Mouse (Mus musculus) liver, postnatal 0 days (tissue): ENCODE measurements around the gene Tas2r134. TPM values are rescaled to one million over a fixed set of nuclear protein-coding genes. Genes with fewer than 3 reads are reported as not detected.
A peak's percentile ranks its signal among the peaks of the same experiment; 100 is the strongest.

Experiments
- ATAC-seq: fragments of 200-750 bp; cut with Nextera tagmentation; 2 replicates; pipeline ENCODE4 v1.8.0; 2017; ENCODE audit warnings: mild to moderate bottlenecking, moderate library complexity
- DNase-seq: peaks from one replicate; pipeline ENCODE4 v3.0.0-alpha.2; 2016
- H3K27ac ChIP-seq: fragments of 300-500 bp; sonication (generic); 2 replicates; pipeline ENCODE4 v1.5.1; 2014; ENCODE audit warnings: antibody characterized with exemption, moderate library complexity, mild to moderate bottlenecking, low read depth
- H3K27me3 ChIP-seq: fragments of 300-500 bp; sonication (generic); 2 replicates; pipeline ENCODE4 v1.6.1; 2014; ENCODE audit warnings: low read length, control low read depth, mixed read lengths; ENCODE audit not compliant: insufficient read depth
- H3K36me3 ChIP-seq: fragments of 300-500 bp; sonication (generic); replicated peaks from 2 replicates; pipeline ENCODE4 v1.6.1; 2014; ENCODE audit warnings: mild to moderate bottlenecking, control low read depth, low read length, moderate library complexity, mixed read lengths; ENCODE audit not compliant: insufficient read depth
- H3K4me1 ChIP-seq: fragments of 300-500 bp; sonication (generic); 2 replicates; pipeline ENCODE4 v1.6.1; 2014; ENCODE audit warnings: antibody characterized with exemption, mild to moderate bottlenecking, control low read depth; ENCODE audit not compliant: insufficient read depth
- H3K4me2 ChIP-seq: fragments of 300-500 bp; sonication (generic); 2 replicates; pipeline ENCODE4 v1.6.1; 2014; ENCODE audit warnings: low read depth, mild to moderate bottlenecking, low read length, moderate library complexity, mixed read lengths
- H3K4me3 ChIP-seq: fragments of 300-500 bp; sonication (generic); 2 replicates; pipeline ENCODE4 v1.5.1; 2014; ENCODE audit warnings: low read depth, low read length
- H3K9ac ChIP-seq: fragments of 300-500 bp; sonication (generic); replicated peaks from 2 replicates; pipeline ENCODE4 v1.6.1; 2014; ENCODE audit warnings: mild to moderate bottlenecking, moderate library complexity
- H3K9me3 ChIP-seq: fragments of 300-500 bp; sonication (generic); 2 replicates; pipeline ENCODE4 v1.6.1; 2016; ENCODE audit warnings: mild to moderate bottlenecking, control low read depth, low read length, mixed read lengths
- CTCF ChIP-seq: sonication (generic); IDR thresholded peaks from 2 replicates; pipeline ENCODE4 v1.5.1; 2016; ENCODE audit warnings: antibody characterized with exemption, low read depth
- EP300 ChIP-seq: IDR thresholded peaks from 2 replicates; pipeline ENCODE4 v1.6.1; 2016; ENCODE audit warnings: antibody characterized with exemption, low read depth, mild to moderate bottlenecking
- WGBS: fragments of 180-500 bp; shearing (Covaris S2); extraction: QIAGEN DNeasy Blood & Tissue Kit; methylation state at CpG from one replicate; pipeline ENCODE4 v1.1.7; 2014; ENCODE audit not compliant: insufficient replicate concordance; 5-methylcytosine and 5-hydroxymethylcytosine counted together
- polyA plus RNA-seq: library from polyadenylated mRNA; unstranded; fragments of >200 nt; fragmentation: Nextera tagmentation; extraction: Ambion mirVana; gene quantifications from 2 replicates; pipeline ENCODE4 v1.2.1, GENCODE M21; 2015

The Tas2r134 gene
- polyA plus RNA-seq, 1 experiment from 2014 or later, result not detected

GRCm38 (mm10) chr2:51613716-51614115 lies 13.6 kb upstream of the Tas2r134 start:
- ATAC-seq, result no peak
- Histone ChIP-seq H3K27ac (no peak overlapping the region), H3K36me3 (no peaks in the 10 kb centered on the region), H3K9me3 (no peaks in the 10 kb centered on the region), H3K27me3 (no peaks in the 10 kb centered on the region), H3K9ac (no peak overlapping the region), H3K4me2 (no peak overlapping the region), H3K4me3 (no peak overlapping the region), H3K4me1 (no peaks in the 10 kb centered on the region)
- DNase-seq, result no peak
- TF ChIP-seq CTCF, result no peak
- TF ChIP-seq EP300, result no peak
- 65% methylated on average over 4 of the region's 4 CpGs for WGBS

- TF ChIP-seq CTCF, result no peak
- TF ChIP-seq EP300, result no peak
- 82% methylated on average over 2 of the region's 2 CpGs for WGBS
Observed at GRCm38 (mm10) chr2:51621931-51622330, 5.4 kb upstream of the Tas2r134 start.

GRCm38 (mm10) chr2:51626007-51626406 lies 1.3 kb upstream of the Tas2r134 start:
- 54% methylated on average over 3 of the region's 3 CpGs for WGBS
- TF ChIP-seq EP300 (no peak), CTCF (no peak)
- no peaks in the 10 kb centered on the region for H3K9me3 ChIP-seq
- no peaks in the 10 kb centered on the region for H3K4me1 ChIP-seq
- H3K4me2 ChIP-seq, result no peak overlapping the region
- H3K36me3 ChIP-seq, result no peaks in the 10 kb centered on the region
- no peak for DNase-seq
- H3K9ac ChIP-seq, result no peak overlapping the region
- ATAC-seq, result no peak
- H3K27ac ChIP-seq, result no peak overlapping the region
- H3K27me3 ChIP-seq, result no peaks in the 10 kb centered on the region
- H3K4me3 ChIP-seq, result no peak overlapping the region

More at GRCm38 (mm10) chr2:51621931-51622330, 5.4 kb upstream of the Tas2r134 start:
- ATAC-seq, result no peak
- H3K27me3 ChIP-seq, result no peaks in the 10 kb centered on the region
- no peaks in the 10 kb centered on the region for H3K36me3 ChIP-seq
- H3K4me1 ChIP-seq, result no peaks in the 10 kb centered on the region
- H3K9ac ChIP-seq, result no peak overlapping the region
- H3K4me2 ChIP-seq, result no peak overlapping the region
- DNase-seq, result no peak
- H3K4me3 ChIP-seq, result no peak overlapping the region
- H3K9me3 ChIP-seq, result no peaks in the 10 kb centered on the region
- H3K27ac ChIP-seq, result no peak overlapping the region

GRCm38 (mm10) chr2:51631428-51631827 lies 4.1 kb downstream of the Tas2r134 start:
- H3K9me3 ChIP-seq, result no peaks in the 10 kb centered on the region
- DNase-seq (no peak), ATAC-seq (no peak)
- no peak overlapping the region for H3K4me2 ChIP-seq
- H3K27me3 ChIP-seq, result no peaks in the 10 kb centered on the region
- no peaks in the 10 kb centered on the region for H3K4me1 ChIP-seq
- no peak overlapping the region for H3K9ac ChIP-seq
- H3K36me3 ChIP-seq, result no peaks in the 10 kb centered on the region
- TF ChIP-seq CTCF (no peak), EP300 (no peak)
- no peak overlapping the region for H3K4me3 ChIP-seq
- WGBS, result 38% methylated on average over 2 of the region's 2 CpGs
- no peak overlapping the region for H3K27ac ChIP-seq

- 28% methylated on average over 11 of the region's 11 CpGs for WGBS
- Histone ChIP-seq H3K9ac (no peak overlapping the region), H3K27me3 (no peaks in the 10 kb centered on the region), H3K36me3 (no peaks in the 10 kb centered on the region), H3K27ac (no peak overlapping the region), H3K4me2 (no peak overlapping the region), H3K9me3 (no peaks in the 10 kb centered on the region), H3K4me1 (no peaks in the 10 kb centered on the region; the same call in 1 of the 2 replicates), H3K4me3 (no peak overlapping the region)
- peak; percentile 29 for DNase-seq
- TF ChIP-seq EP300, result no peak
- TF ChIP-seq CTCF, result no peak
- no peak for ATAC-seq
Observed at GRCm38 (mm10) chr2:51637681-51638080, 10.4 kb downstream of the Tas2r134 start.

GRCm38 (mm10) chr2:51641635-51642034 lies 14.3 kb downstream of the Tas2r134 start:
- no peaks in the 10 kb centered on the region for H3K36me3 ChIP-seq
- H3K27me3 ChIP-seq, result no peaks in the 10 kb centered on the region
- H3K4me3 ChIP-seq, result no peak overlapping the region
- no peak overlapping the region for H3K4me2 ChIP-seq
- ATAC-seq, result no peak
- H3K9ac ChIP-seq, result no peak overlapping the region
- 79% methylated on average over 7 of the region's 7 CpGs for WGBS
- no peak for TF ChIP-seq EP300
- TF ChIP-seq CTCF, result no peak
- no peaks in the 10 kb centered on the region; the same call in 1 of the 2 replicates for H3K4me1 ChIP-seq
- H3K9me3 ChIP-seq, result no peaks in the 10 kb centered on the region
- DNase-seq, result no peak
- no peak overlapping the region for H3K27ac ChIP-seq
